Mouse (Mus musculus) E14TG2a.4 (cell line): ENCODE measurements around the gene Nlrc5.

ENCODE experiments used
- H3K27me3 ChIP-seq: 2 replicates; pipeline ENCODE4 v1.6.1; 2014; ENCODE audit warnings: low read length, control low read depth; ENCODE audit not compliant: insufficient read depth
- H3K36me3 ChIP-seq: 2 replicates; pipeline ENCODE4 v1.6.1; 2014; ENCODE audit warnings: low read length, control low read depth; ENCODE audit not compliant: insufficient read depth
- H3K4me1 ChIP-seq: replicated peaks from 2 replicates; pipeline ENCODE4 v1.6.1; 2014; ENCODE audit warnings: low read depth, low read length, control low read depth
- H3K4me3 ChIP-seq: replicated peaks from 2 replicates; pipeline ENCODE4 v1.5.1; 2014; ENCODE audit warnings: mild to moderate bottlenecking, low read length
- H3K9me3 ChIP-seq: 2 replicates; pipeline ENCODE4 v1.6.1; 2014; ENCODE audit warnings: low read length, control low read depth
- CTCF ChIP-seq: conservative IDR thresholded peaks from 2 replicates; pipeline ENCODE4 v1.5.1; 2014; ENCODE audit warnings: low read length
- NANOG ChIP-seq: IDR thresholded peaks from 2 replicates; pipeline ENCODE4 v1.6.1; 2014; ENCODE audit warnings: borderline replicate concordance, low read length, mixed read lengths
- POU5F1 ChIP-seq: IDR thresholded peaks from 2 replicates; pipeline ENCODE4 v1.6.1; 2014; ENCODE audit warnings: low read length, borderline replicate concordance

Gene Nlrc5

GRCm38 (mm10) chr8:94432212-94432611, 1.9 kb upstream of the Nlrc5 start:
- no peak for TF ChIP-seq NANOG
- TF ChIP-seq POU5F1: no peak
- TF ChIP-seq CTCF: no peak
- peaks cover 56% of the 10 kb centered on the region for H3K27me3 ChIP-seq
- H3K4me3 ChIP-seq: no peak overlapping the region
- H3K9me3 ChIP-seq: no peaks in the 10 kb centered on the region
- H3K4me1 ChIP-seq: peaks cover 5% of the 10 kb centered on the region
- H3K36me3 ChIP-seq: no peaks in the 10 kb centered on the region

GRCm38 (mm10) chr8:94434958-94435357, 802 bp downstream of the Nlrc5 start:
- no peak for TF ChIP-seq NANOG
- TF ChIP-seq CTCF: no peak
- TF ChIP-seq POU5F1: no peak
- H3K4me1 ChIP-seq: peaks cover 5% of the 10 kb centered on the region
- no peak overlapping the region for H3K4me3 ChIP-seq
- H3K9me3 ChIP-seq: no peaks in the 10 kb centered on the region
- peaks cover 46% of the 10 kb centered on the region for H3K27me3 ChIP-seq
- H3K36me3 ChIP-seq: no peaks in the 10 kb centered on the region

GRCm38 (mm10) chr8:94435397-94436111, 1.4 kb downstream of the Nlrc5 start:
- no peaks in the 10 kb centered on the region for H3K9me3 ChIP-seq
- no peak for TF ChIP-seq NANOG
- peaks cover 5% of the 10 kb centered on the region for H3K4me1 ChIP-seq
- H3K27me3 ChIP-seq: peaks cover 42% of the 10 kb centered on the region
- no peaks in the 10 kb centered on the region for H3K36me3 ChIP-seq
- no peak overlapping the region for H3K4me3 ChIP-seq

- Histone ChIP-seq H3K36me3 (no peaks in the 10 kb centered on the region), H3K4me3 (no peak overlapping the region), H3K9me3 (no peaks in the 10 kb centered on the region), H3K4me1 (peaks cover 5% of the 10 kb centered on the region), H3K27me3 (peaks cover 42% of the 10 kb centered on the region)
- no peak for TF ChIP-seq NANOG
- no peak for TF ChIP-seq CTCF
- TF ChIP-seq POU5F1: no peak
Observed at GRCm38 (mm10) chr8:94436112-94436572, 2.0 kb downstream of the Nlrc5 start.

GRCm38 (mm10) chr8:94436900-94437299, 2.7 kb downstream of the Nlrc5 start:
- no peak overlapping the region for H3K4me3 ChIP-seq
- peaks cover 5% of the 10 kb centered on the region for H3K4me1 ChIP-seq
- H3K36me3 ChIP-seq: no peaks in the 10 kb centered on the region
- peaks cover 36% of the 10 kb centered on the region for H3K27me3 ChIP-seq
- no peaks in the 10 kb centered on the region for H3K9me3 ChIP-seq
- TF ChIP-seq NANOG: no peak
- no peak for TF ChIP-seq CTCF
- TF ChIP-seq POU5F1: no peak

GRCm38 (mm10) chr8:94438659-94439058, 4.5 kb downstream of the Nlrc5 start:
- no peak for TF ChIP-seq CTCF
- TF ChIP-seq POU5F1: no peak
- no peak for TF ChIP-seq NANOG
- no peaks in the 10 kb centered on the region for H3K36me3 ChIP-seq
- no peak overlapping the region for H3K4me3 ChIP-seq
- H3K4me1 ChIP-seq: peaks cover 3% of the 10 kb centered on the region
- H3K27me3 ChIP-seq: peaks cover 18% of the 10 kb centered on the region
- no peaks in the 10 kb centered on the region for H3K9me3 ChIP-seq

GRCm38 (mm10) chr8:94439691-94440090, 5.5 kb downstream of the Nlrc5 start:
- H3K36me3 ChIP-seq: no peaks in the 10 kb centered on the region
- TF ChIP-seq CTCF (no peak), NANOG (no peak), POU5F1 (no peak)
- H3K4me1 ChIP-seq: no peaks in the 10 kb centered on the region
- peaks cover 9% of the 10 kb centered on the region for H3K27me3 ChIP-seq
- H3K4me3 ChIP-seq: no peak overlapping the region
- no peaks in the 10 kb centered on the region for H3K9me3 ChIP-seq

- Histone ChIP-seq H3K27me3 (peaks cover 4% of the 10 kb centered on the region), H3K9me3 (no peaks in the 10 kb centered on the region), H3K4me3 (no peak overlapping the region), H3K4me1 (no peaks in the 10 kb centered on the region), H3K36me3 (no peaks in the 10 kb centered on the region)
- TF ChIP-seq NANOG: no peak
- TF ChIP-seq POU5F1: no peak
- TF ChIP-seq CTCF: no peak
Observed at GRCm38 (mm10) chr8:94440389-94440788, 6.2 kb downstream of the Nlrc5 start.

- TF ChIP-seq CTCF: no peak
- H3K4me1 ChIP-seq: no peaks in the 10 kb centered on the region
- H3K9me3 ChIP-seq: no peaks in the 10 kb centered on the region
- H3K4me3 ChIP-seq: no peak overlapping the region
- no peaks in the 10 kb centered on the region; the same call in 1 of the 2 replicates for H3K27me3 ChIP-seq
- no peaks in the 10 kb centered on the region for H3K36me3 ChIP-seq
Observed at GRCm38 (mm10) chr8:94441686-94442085, 7.5 kb downstream of the Nlrc5 start.
